Mouse (Mus musculus) ES-Bruce4 (cell line): ENCODE results near the gene Prss57.

ENCODE experiments used
- CTCF ChIP-seq: IDR thresholded peaks from one replicate; pipeline ENCODE4 v1.8.1; 2011; ENCODE audit warnings: low read depth, low read length
- EP300 ChIP-seq: IDR thresholded peaks from 2 replicates; pipeline ENCODE4 v1.6.1; 2011; ENCODE audit warnings: low read depth, low read length; ENCODE audit not compliant: insufficient read depth
- POLR2A ChIP-seq: IDR thresholded peaks from one replicate; pipeline ENCODE4 v1.8.1; 2011; ENCODE audit warnings: low read length; ENCODE audit not compliant: insufficient read depth

DNA sequence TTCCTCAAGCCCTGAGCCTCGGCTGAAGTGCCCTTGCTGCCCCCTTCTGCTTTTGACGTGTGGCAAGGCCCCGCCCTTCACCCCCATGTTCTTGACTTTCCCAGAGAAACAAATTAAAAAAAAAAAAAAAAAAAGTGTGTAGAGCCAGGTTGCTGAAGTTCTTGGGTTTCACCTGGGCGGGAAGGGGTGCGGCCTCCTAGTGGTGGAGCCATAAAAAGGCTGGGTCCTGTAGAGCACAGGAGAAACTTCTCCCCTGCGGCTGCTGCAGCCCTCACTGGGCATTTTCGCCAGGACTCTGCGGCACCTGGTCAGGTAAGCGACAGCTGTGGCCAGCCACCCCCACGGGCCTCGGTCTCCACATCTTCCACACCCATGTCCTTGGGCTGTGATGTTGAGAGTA, 30.0 kb upstream of the Prss57 start, which contains the start of gene Misp:
- peak; percentile 19 for TF ChIP-seq CTCF
- TF ChIP-seq POLR2A = no peak
- TF ChIP-seq EP300 = no peak
